ENCODE assay signal across 9 mouse cellular contexts in genomic region chr3:141466061-141466460, GRCm38 (mm10). TPM values are rescaled to one million over a fixed set of nuclear protein-coding genes. Genes with fewer than 3 reads are reported as not detected.
DNase-seq lines count a peak whose midpoint lies in the region; ATAC-seq lines count a peak whose summit lies in the region.
"Had no signal": no experiment of that assay in that cellular context is flagged by ENCODE, and none has a peak within 500 bp of the region (broad histone marks: within the 10 kb centered on the region; RNA-seq: fewer than 3 reads in every experiment).

No protein-coding gene starts in this region.

- no peaks in the 10 kb centered on the region for H3K9me3 ChIP-seq in heart, embryonic 15.5 days (replicated peaks)
- H3K9me3 ChIP-seq in midbrain, embryonic 11.5 days (ENCODE audit: control insufficient read depth, low read length) = no peaks in the 10 kb centered on the region
- H3K9me3 ChIP-seq in stomach, embryonic 16.5 days (replicated peaks; ENCODE audit: control insufficient read depth, low read length) = no peaks in the 10 kb centered on the region

- no peak for ATAC-seq in heart, embryonic 15.5 days (replicated peaks; ENCODE audit: insufficient number of reproducible peaks, insufficient read depth, low FRiP score, low read depth)
- ATAC-seq in midbrain, embryonic 11.5 days (ENCODE audit: low FRiP score) = no peak; the same call in 1 of the 2 replicates
- no peak for ATAC-seq in stomach, embryonic 16.5 days (ENCODE audit: insufficient read depth, low FRiP score)

- H3K4me1 ChIP-seq in heart, embryonic 15.5 days (replicated peaks) = peaks cover 15% of the 10 kb centered on the region
- H3K4me1 ChIP-seq in midbrain, embryonic 11.5 days (ENCODE audit: control insufficient read depth, insufficient read depth, low read length) = peaks cover 5% of the 10 kb centered on the region; the same call in 1 of the 2 replicates
- no peaks in the 10 kb centered on the region; the same call in 1 of the 2 replicates for H3K4me1 ChIP-seq in stomach, embryonic 16.5 days (ENCODE audit: control insufficient read depth, insufficient read depth, low read length)

- peaks cover 41% of the 10 kb centered on the region for H3K27me3 ChIP-seq in heart, embryonic 15.5 days
- H3K27me3 ChIP-seq in midbrain, embryonic 11.5 days (ENCODE audit: control insufficient read depth, insufficient read depth, low read length) = peaks cover 19% of the 10 kb centered on the region
- H3K27me3 ChIP-seq in stomach, embryonic 16.5 days (ENCODE audit: control insufficient read depth, insufficient read depth, low read length) = peaks cover 16% of the 10 kb centered on the region

- H3K4me2 ChIP-seq in heart, embryonic 15.5 days = peak overlapping the region; percentile 89
- H3K4me2 ChIP-seq in midbrain, embryonic 11.5 days = peak overlapping the region; percentile 89
- peak overlapping the region; percentile 90 for H3K4me2 ChIP-seq in stomach, embryonic 16.5 days (ENCODE audit: low read depth, low read length)

- H3K4me3 ChIP-seq in heart, embryonic 15.5 days = peak overlapping the region; percentile 69
- H3K4me3 ChIP-seq in midbrain, embryonic 11.5 days (ENCODE audit: low read depth, low read length) = peak overlapping the region; percentile 62
- peak overlapping the region; percentile 73 for H3K4me3 ChIP-seq in stomach, embryonic 16.5 days (replicated peaks; ENCODE audit: low read length)

- peak overlapping the region; percentile 76; the same call in 1 of the 2 replicates for H3K27ac ChIP-seq in heart, embryonic 15.5 days
- H3K27ac ChIP-seq in midbrain, embryonic 11.5 days (ENCODE audit: low read depth, low read length) = no peak overlapping the region; the same call in 1 of the 2 replicates
- H3K27ac ChIP-seq in stomach, embryonic 16.5 days (ENCODE audit: low read length) = peak overlapping the region; percentile 83; the same call in 1 of the 2 replicates

- peak; percentile 50 to 64 for DNase-seq in layer of hippocampus, adult 18-20 months (ENCODE audit: low spot score in 2 of 2)
- DNase-seq in layer of hippocampus, adult 9-10 months (ENCODE audit: low spot score) = no peak
- DNase-seq in cerebellum, postnatal 36 days = peak; percentile 57 to 72
- DNase-seq in layer of hippocampus, postnatal 10 days (ENCODE audit: low spot score in 2 of 2) = peak; percentile 34 to 47
- peak; percentile 96 for DNase-seq in midbrain, embryonic 11.5 days (ENCODE audit: low spot score, missing footprints)
- no peak for DNase-seq in gastrocnemius, postnatal 25 days

- H3K36me3 ChIP-seq in heart, embryonic 15.5 days = no peaks in the 10 kb centered on the region
- no peaks in the 10 kb centered on the region for H3K36me3 ChIP-seq in midbrain, embryonic 11.5 days (ENCODE audit: control insufficient read depth, insufficient read depth, low read length)
- H3K36me3 ChIP-seq in stomach, embryonic 16.5 days (ENCODE audit: control insufficient read depth, insufficient read depth, low read length) = no peaks in the 10 kb centered on the region
- H3K36me3 ChIP-seq: G1E had no signal

- WGBS in heart, embryonic 15.5 days = 2% methylated on average over 20 of the region's 20 CpGs
- 2% methylated on average over 20 of the region's 20 CpGs for WGBS in midbrain, embryonic 11.5 days
- WGBS in stomach, embryonic 16.5 days = 2% methylated on average over 20 of the region's 20 CpGs

- peak overlapping the region; percentile 57 for H3K9ac ChIP-seq in heart, embryonic 15.5 days
- H3K9ac ChIP-seq in midbrain, embryonic 11.5 days (ENCODE audit: low read length) = peak overlapping the region; percentile 64
- H3K9ac ChIP-seq in stomach, embryonic 16.5 days (ENCODE audit: low read length) = peak overlapping the region; percentile 73

RNA-seq across cellular contexts. Expression of gene Unc5c, which starts 1.0 kb away (rescaled TPM):
- total RNA-seq in layer of hippocampus, adult 18-20 months (2021) = 10 to 100 TPM; 40.6 to 44.4 TPM
- 1.6 and 3.8 TPM in 2 replicates for polyA plus RNA-seq in heart, embryonic 15.5 days (2015; fragmentation: Nextera tagmentation; extraction: Ambion mirVana)
- total RNA-seq in layer of hippocampus, postnatal 10 days (2021) = 10 to 100 TPM; 37.1 to 37.7 TPM
- polyA plus RNA-seq in midbrain, embryonic 11.5 days (2014; fragmentation: Nextera tagmentation; extraction: Ambion mirVana) = 8.2 and 8.9 TPM in 2 replicates
- 3.8 and 4.3 TPM in 2 replicates for polyA plus RNA-seq in stomach, embryonic 16.5 days (2015; fragmentation: Nextera tagmentation; extraction: Ambion mirVana)
- not detected for total RNA-seq in gastrocnemius, postnatal 25 days (2021)
- polyA plus RNA-seq: G1E had no signal

Comparison
In these comparisons a context has a peak if more than half of its experiments do, and no peak if none do; other contexts are left out.
1. DNase-seq: peak in layer of hippocampus, adult 18-20 months (2 of 2), cerebellum, postnatal 36 days (2 of 2), layer of hippocampus, postnatal 10 days (2 of 2) and midbrain, embryonic 11.5 days (single experiment); none in layer of hippocampus, adult 9-10 months (single experiment) and gastrocnemius, postnatal 25 days (single experiment).
2. RNA of gene Unc5c, which starts 1.0 kb away (total RNA-seq): 40.6 to 44.4 TPM in layer of hippocampus, adult 18-20 months and 37.1 to 37.7 TPM in layer of hippocampus, postnatal 10 days; not detected in gastrocnemius, postnatal 25 days; every median in the first group is over 10 times any median in the second.
3. Peak in every context shown above with its lines, with median percentiles within 50 percentile points of each other: H3K4me2 ChIP-seq, H3K4me3 ChIP-seq and H3K9ac ChIP-seq.